Mouse (Mus musculus) cerebellum, adult 2 months (tissue): ENCODE results near the gene Ube2k. TPM values are rescaled to one million over a fixed set of nuclear protein-coding genes. Genes with fewer than 3 reads are reported as not detected.
A peak's percentile ranks its signal among the peaks of the same experiment; 100 is the strongest.

ENCODE experiments used
- DNase-seq, 2 experiments: peaks; one replicate each; pipeline ENCODE4 v3.0.0; 2021
- H3K27ac ChIP-seq: fragments of 200-500 bp; 2 replicates; pipeline ENCODE4 v1.5.1; 2012; ENCODE audit warnings: low read length, control low read depth, inconsistent platforms; ENCODE audit not compliant: insufficient read depth
- H3K27me3 ChIP-seq: fragments of 200-500 bp; 2 replicates; pipeline ENCODE4 v1.6.1; 2012; ENCODE audit warnings: inconsistent platforms, mild to moderate bottlenecking, low read length, moderate library complexity; ENCODE audit not compliant: control insufficient read depth, insufficient read depth
- H3K4me1 ChIP-seq: fragments of 200-500 bp; 2 replicates; pipeline ENCODE4 v1.6.1; 2011; ENCODE audit warnings: low read length; ENCODE audit not compliant: control insufficient read depth, insufficient read depth
- H3K4me3 ChIP-seq: fragments of 200-500 bp; replicated peaks from 2 replicates; pipeline ENCODE3; 2011; ENCODE audit warnings: mild to moderate bottlenecking, low read depth, low read length, control low read depth; ENCODE audit not compliant: insufficient read depth
- CTCF ChIP-seq: fragments of 200-500 bp; IDR thresholded peaks from 2 replicates; pipeline ENCODE4 v1.5.1; 2011; ENCODE audit warnings: low read depth, mild to moderate bottlenecking, control low read depth, low read length, moderate library complexity, borderline replicate concordance; ENCODE audit not compliant: insufficient read depth
- POLR2A ChIP-seq: fragments of 200-500 bp; IDR thresholded peaks from 2 replicates; pipeline ENCODE4 v1.6.1; 2011; ENCODE audit warnings: low read length, control low read depth, borderline replicate concordance; ENCODE audit not compliant: insufficient read depth
- WGBS: fragments of 180-500 bp; shearing (Covaris S2); methylation state at CpG from one replicate; pipeline ENCODE4 v1.1.7; 2018; 5-methylcytosine and 5-hydroxymethylcytosine counted together
- polyA plus RNA-seq: library from polyadenylated mRNA; depleted of rRNA; stranded (reverse); fragments of >200 nt; gene quantifications from 2 replicates; pipeline ENCODE4 v1.2.3, GENCODE M21; 2012

The Ube2k gene
- polyA plus RNA-seq, 1 experiment, result 110 TPM

GRCm38 (mm10) chr5:65541889-65542288 is 4.9 kb downstream of the Ube2k start:
- H3K4me1 ChIP-seq, result no peaks in the 10 kb centered on the region; the same call in 1 of the 2 replicates
- WGBS, result 70% methylated on average over 3 of the region's 3 CpGs
- TF ChIP-seq CTCF (no peak), POLR2A (no peak)
- no peak overlapping the region for H3K4me3 ChIP-seq
- H3K27ac ChIP-seq, result no peak overlapping the region
- DNase-seq, result no peak
- no peaks in the 10 kb centered on the region for H3K27me3 ChIP-seq

- TF ChIP-seq CTCF (no peak), POLR2A (no peak)
Measured at GRCm38 (mm10) chr5:65543491-65543890, 6.5 kb downstream of the Ube2k start.

GRCm38 (mm10) chr5:65544616-65545015 is 7.6 kb downstream of the Ube2k start:
- no peak for DNase-seq
- Histone ChIP-seq H3K27me3 (no peaks in the 10 kb centered on the region), H3K4me3 (no peak overlapping the region), H3K27ac (no peak overlapping the region), H3K4me1 (no peaks in the 10 kb centered on the region)
- TF ChIP-seq POLR2A (no peak), CTCF (no peak)
- 73% methylated on average over 2 of the region's 2 CpGs for WGBS

More at GRCm38 (mm10) chr5:65543491-65543890, 6.5 kb downstream of the Ube2k start:
- no peaks in the 10 kb centered on the region for H3K27me3 ChIP-seq
- H3K27ac ChIP-seq, result no peak overlapping the region
- DNase-seq, result no peak
- no peak overlapping the region for H3K4me3 ChIP-seq
- H3K4me1 ChIP-seq, result no peaks in the 10 kb centered on the region; the same call in 1 of the 2 replicates
- 80% methylated on average over 1 of the region's 1 CpGs for WGBS

GRCm38 (mm10) chr5:65549677-65550076 is 12.6 kb downstream of the Ube2k start:
- TF ChIP-seq CTCF, result no peak
- TF ChIP-seq POLR2A, result no peak
- Histone ChIP-seq H3K4me3 (no peak overlapping the region), H3K4me1 (no peaks in the 10 kb centered on the region), H3K27ac (no peak overlapping the region), H3K27me3 (no peaks in the 10 kb centered on the region)
- WGBS, result 84% methylated on average over 1 of the region's 1 CpGs
- DNase-seq, result no peak

- DNase-seq, result no peak
- TF ChIP-seq CTCF (no peak), POLR2A (no peak)
- Histone ChIP-seq H3K27me3 (no peaks in the 10 kb centered on the region), H3K27ac (no peak overlapping the region), H3K4me3 (no peak overlapping the region), H3K4me1 (no peaks in the 10 kb centered on the region; the same call in 1 of the 2 replicates)
Measured at GRCm38 (mm10) chr5:65557109-65557508, 20.1 kb downstream of the Ube2k start.

GRCm38 (mm10) chr5:65561125-65561893 is 24.3 kb downstream of the Ube2k start:
- no peaks in the 10 kb centered on the region for H3K27me3 ChIP-seq
- H3K27ac ChIP-seq, result no peak overlapping the region
- DNase-seq, result peak; percentile 25 to 43
- 16% methylated on average over 20 of the region's 20 CpGs for WGBS
- H3K4me3 ChIP-seq, result no peak overlapping the region
- no peaks in the 10 kb centered on the region; the same call in 1 of the 2 replicates for H3K4me1 ChIP-seq
- TF ChIP-seq POLR2A (no peak), CTCF (no peak)

- H3K4me1 ChIP-seq, result no peaks in the 10 kb centered on the region; the same call in 1 of the 2 replicates
- WGBS, result 84% methylated on average over 2 of the region's 2 CpGs
- H3K27me3 ChIP-seq, result no peaks in the 10 kb centered on the region
- H3K4me3 ChIP-seq, result no peak overlapping the region
- no peak for DNase-seq
- TF ChIP-seq POLR2A, result no peak
- TF ChIP-seq CTCF, result no peak
- H3K27ac ChIP-seq, result no peak overlapping the region
Measured at GRCm38 (mm10) chr5:65565486-65565885, 28.5 kb downstream of the Ube2k start.

GRCm38 (mm10) chr5:65574876-65575275 is 37.8 kb downstream of the Ube2k start:
- H3K27ac ChIP-seq, result no peak overlapping the region
- no peak for DNase-seq
- 91% methylated on average over 2 of the region's 2 CpGs for WGBS
- TF ChIP-seq CTCF (no peak), POLR2A (no peak)
- H3K4me1 ChIP-seq, result no peaks in the 10 kb centered on the region
- no peaks in the 10 kb centered on the region for H3K27me3 ChIP-seq
- no peak overlapping the region for H3K4me3 ChIP-seq
